Mouse (Mus musculus): ENCODE results near the gene Nfkbid. TPM values are rescaled to one million over a fixed set of nuclear protein-coding genes. Genes with fewer than 3 reads are reported as not detected.

Nfkbid gene
- polyA plus RNA-seq, 1 experiment, result 10.0 TPM

GRCm38 (mm10) chr7:30422560-30422959 lies 1.0 kb downstream of the Nfkbid start:
- H3K4me1 ChIP-seq, result peaks cover 76% of the 10 kb centered on the region
- H3K9me3 ChIP-seq, result no peaks in the 10 kb centered on the region
- H3K27me3 ChIP-seq (replicated peaks), result no peaks in the 10 kb centered on the region
- H3K4me3 ChIP-seq (replicated peaks), result peak overlapping the region; percentile 94
- H3K36me3 ChIP-seq (replicated peaks; ENCODE audit: low read length), result peaks cover 44% of the 10 kb centered on the region
- no peak for TF ChIP-seq FLI1 (IDR thresholded peaks at IDR 0.05; ENCODE audit: low read length)
- no peak for TF ChIP-seq GATA1 (IDR thresholded peaks at IDR 0.05; ENCODE audit: borderline replicate concordance, low read length)

DNA sequence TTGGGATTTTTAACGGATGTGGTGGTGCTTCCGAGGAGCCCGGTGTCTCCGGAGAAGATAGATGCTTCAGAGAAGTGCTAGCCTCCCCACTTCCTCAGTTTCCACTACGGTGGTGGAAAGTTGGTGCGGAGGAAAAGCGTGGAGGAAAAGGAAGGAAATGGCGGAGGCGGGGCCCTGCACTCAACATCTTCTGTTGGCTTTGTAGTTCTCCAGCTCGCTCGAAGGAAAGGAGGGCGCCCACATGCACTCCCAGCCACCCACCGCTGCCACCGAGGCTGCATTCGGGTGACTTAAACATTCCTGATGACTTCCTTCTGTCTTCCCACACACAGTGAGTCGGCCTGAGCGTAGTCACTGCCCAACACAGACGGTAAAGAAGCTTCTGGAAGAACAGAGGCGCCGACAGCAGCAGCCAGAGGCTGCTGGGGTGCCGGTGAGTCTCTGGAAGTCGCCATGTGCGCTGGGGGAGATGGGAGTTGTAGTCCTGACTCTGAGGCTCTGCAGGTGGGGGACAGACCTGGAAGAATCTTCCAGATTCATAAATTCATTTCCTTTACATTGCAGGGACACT lies 1.6 kb downstream of the Nfkbid start:
- Histone ChIP-seq H3K4me3 (replicated peaks) (peak overlapping the region; percentile 94), H3K9me3 (no peaks in the 10 kb centered on the region), H3K36me3 (replicated peaks; ENCODE audit: low read length) (peaks cover 50% of the 10 kb centered on the region), H3K27me3 (replicated peaks) (no peaks in the 10 kb centered on the region), H3K4me1 (peaks cover 70% of the 10 kb centered on the region)
- TF ChIP-seq GATA1 (IDR thresholded peaks at IDR 0.05; ENCODE audit: borderline replicate concordance, low read length), result no peak
- no peak for TF ChIP-seq FLI1 (IDR thresholded peaks at IDR 0.05; ENCODE audit: low read length)

DNA sequence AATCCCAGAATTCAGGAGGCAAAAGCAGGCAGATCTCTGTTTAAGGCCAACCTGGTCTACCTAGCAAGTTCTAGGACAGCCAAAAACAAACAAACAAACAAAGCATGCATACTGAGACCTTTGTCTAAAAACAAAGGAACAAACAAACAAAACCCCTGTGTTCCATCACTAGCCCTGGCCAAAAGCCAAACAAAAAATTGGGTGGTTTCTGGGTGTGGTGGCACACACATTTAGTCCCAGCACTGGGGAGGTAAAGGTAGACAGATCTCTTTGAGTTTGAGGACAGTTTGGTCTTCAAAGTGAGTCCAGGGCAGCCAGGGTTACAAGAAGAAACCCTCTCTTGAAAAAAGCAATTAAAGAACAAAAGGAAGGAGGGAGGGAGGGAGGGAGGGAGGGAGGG lies 7.8 kb downstream of the Nfkbid start:
- Histone ChIP-seq H3K36me3 (replicated peaks; ENCODE audit: low read length) (peaks cover 48% of the 10 kb centered on the region), H3K27me3 (replicated peaks) (peaks cover 6% of the 10 kb centered on the region), H3K9me3 (no peaks in the 10 kb centered on the region), H3K4me1 (peaks cover 56% of the 10 kb centered on the region), H3K4me3 (replicated peaks) (no peak overlapping the region)
- no peak for TF ChIP-seq GATA1 (IDR thresholded peaks at IDR 0.05; ENCODE audit: borderline replicate concordance, low read length)
- TF ChIP-seq FLI1 (IDR thresholded peaks at IDR 0.05; ENCODE audit: low read length), result no peak

- no peak overlapping the region for H3K4me3 ChIP-seq (replicated peaks)
- H3K9me3 ChIP-seq, result no peaks in the 10 kb centered on the region
- H3K36me3 ChIP-seq (replicated peaks; ENCODE audit: low read length), result peaks cover 40% of the 10 kb centered on the region
- peaks cover 11% of the 10 kb centered on the region for H3K27me3 ChIP-seq (replicated peaks)
- H3K4me1 ChIP-seq, result peaks cover 56% of the 10 kb centered on the region
- no peak for TF ChIP-seq FLI1 (IDR thresholded peaks at IDR 0.05; ENCODE audit: low read length)
- no peak for TF ChIP-seq GATA1 (IDR thresholded peaks at IDR 0.05; ENCODE audit: borderline replicate concordance, low read length)
Observed at GRCm38 (mm10) chr7:30430191-30430590, 8.7 kb downstream of the Nfkbid start.

DNA sequence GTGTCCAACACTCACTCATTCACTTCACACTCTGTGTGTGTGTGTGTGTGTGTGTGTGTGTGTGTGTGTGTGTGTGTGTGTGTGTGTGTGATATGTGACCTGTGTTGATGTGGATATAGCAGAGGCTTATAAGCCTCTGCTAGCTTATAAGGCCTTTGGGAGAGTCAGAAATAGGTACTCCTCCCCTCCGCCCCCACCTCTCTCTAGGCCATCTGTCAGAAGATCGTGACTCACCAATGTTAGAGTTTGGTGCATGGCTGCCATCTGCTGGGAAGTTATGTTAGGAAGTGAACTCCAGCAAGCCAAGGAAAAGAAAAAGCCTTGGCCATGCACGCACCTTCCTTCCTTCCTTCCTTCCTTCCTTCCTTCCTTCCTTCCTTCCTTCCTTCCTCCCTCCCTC lies 10.3 kb downstream of the Nfkbid start:
- H3K36me3 ChIP-seq (replicated peaks; ENCODE audit: low read length), result peaks cover 25% of the 10 kb centered on the region
- no peaks in the 10 kb centered on the region for H3K9me3 ChIP-seq
- peaks cover 27% of the 10 kb centered on the region for H3K27me3 ChIP-seq (replicated peaks)
- TF ChIP-seq FLI1 (IDR thresholded peaks at IDR 0.05; ENCODE audit: low read length), result no peak
- no peak for TF ChIP-seq GATA1 (IDR thresholded peaks at IDR 0.05; ENCODE audit: borderline replicate concordance, low read length)
- H3K4me1 ChIP-seq, result peaks cover 53% of the 10 kb centered on the region
- no peak overlapping the region for H3K4me3 ChIP-seq (replicated peaks)

DNA sequence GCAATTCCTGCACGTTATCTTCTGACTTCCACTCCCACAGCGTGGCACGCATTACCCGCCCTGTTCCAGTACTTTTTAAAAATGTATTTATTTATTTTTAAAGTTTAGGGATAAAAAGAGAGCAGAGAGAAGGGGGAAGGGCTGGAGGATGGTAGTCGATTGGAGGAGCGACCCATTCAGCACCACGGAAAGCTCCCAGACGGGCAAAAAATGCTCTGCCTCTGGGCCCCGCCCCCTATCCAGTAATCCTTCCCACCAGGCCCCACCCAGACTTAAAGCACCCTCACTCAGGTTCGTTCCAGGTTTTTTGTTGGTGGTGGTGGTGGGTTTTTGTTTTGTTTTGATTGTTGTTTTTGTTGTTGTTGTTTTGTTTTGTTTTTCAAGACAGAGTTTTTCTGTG lies 12.7 kb downstream of the Nfkbid start:
- H3K9me3 ChIP-seq, result no peaks in the 10 kb centered on the region
- peaks cover 43% of the 10 kb centered on the region for H3K27me3 ChIP-seq (replicated peaks)
- H3K4me1 ChIP-seq, result peaks cover 45% of the 10 kb centered on the region
- H3K36me3 ChIP-seq (replicated peaks; ENCODE audit: low read length), result peaks cover under 1% of the 10 kb centered on the region
- TF ChIP-seq FLI1 (IDR thresholded peaks at IDR 0.05; ENCODE audit: low read length), result no peak
- no peak for TF ChIP-seq GATA1 (IDR thresholded peaks at IDR 0.05; ENCODE audit: borderline replicate concordance, low read length)
- H3K4me3 ChIP-seq (replicated peaks), result no peak overlapping the region

DNA sequence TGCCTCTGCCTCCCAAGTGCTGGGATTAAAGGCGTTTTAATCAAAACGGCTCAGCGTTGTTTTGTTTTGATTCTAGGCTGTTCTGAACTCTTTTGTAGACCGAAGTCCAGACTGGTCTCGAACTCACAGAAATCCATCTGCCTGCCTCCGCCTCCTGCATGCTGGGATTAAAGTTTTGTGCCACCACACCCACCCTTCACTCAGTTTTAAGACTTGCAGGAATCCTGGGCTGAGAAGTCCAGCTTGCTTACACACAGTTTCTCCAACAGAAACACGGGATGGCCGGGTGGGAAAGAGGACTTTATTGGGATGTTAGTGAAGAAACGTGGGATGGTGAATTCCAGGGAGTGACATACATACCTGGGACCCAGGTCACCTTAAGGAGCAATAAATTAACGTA lies 13.2 kb downstream of the Nfkbid start:
- peaks cover 42% of the 10 kb centered on the region for H3K4me1 ChIP-seq
- H3K27me3 ChIP-seq (replicated peaks), result peaks cover 45% of the 10 kb centered on the region
- H3K9me3 ChIP-seq, result no peaks in the 10 kb centered on the region
- no peak overlapping the region for H3K4me3 ChIP-seq (replicated peaks)
- no peak for TF ChIP-seq GATA1 (IDR thresholded peaks at IDR 0.05; ENCODE audit: borderline replicate concordance, low read length)
- TF ChIP-seq FLI1 (IDR thresholded peaks at IDR 0.05; ENCODE audit: low read length), result no peak
- H3K36me3 ChIP-seq (replicated peaks; ENCODE audit: low read length), result no peaks in the 10 kb centered on the region

GRCm38 (mm10) chr7:30435156-30435555 lies 13.6 kb downstream of the Nfkbid start:
- no peak overlapping the region for H3K4me3 ChIP-seq (replicated peaks)
- peaks cover 50% of the 10 kb centered on the region for H3K27me3 ChIP-seq (replicated peaks)
- H3K9me3 ChIP-seq, result no peaks in the 10 kb centered on the region
- no peak for TF ChIP-seq FLI1 (IDR thresholded peaks at IDR 0.05; ENCODE audit: low read length)
- no peak for TF ChIP-seq GATA1 (IDR thresholded peaks at IDR 0.05; ENCODE audit: borderline replicate concordance, low read length)
- H3K4me1 ChIP-seq, result peaks cover 37% of the 10 kb centered on the region
- H3K36me3 ChIP-seq (replicated peaks; ENCODE audit: low read length), result no peaks in the 10 kb centered on the region

- TF ChIP-seq FLI1 (IDR thresholded peaks at IDR 0.05; ENCODE audit: low read length), result no peak
- no peak for TF ChIP-seq GATA1 (IDR thresholded peaks at IDR 0.05; ENCODE audit: borderline replicate concordance, low read length)
- Histone ChIP-seq H3K36me3 (replicated peaks; ENCODE audit: low read length) (no peaks in the 10 kb centered on the region), H3K9me3 (no peaks in the 10 kb centered on the region), H3K4me1 (peaks cover 20% of the 10 kb centered on the region), H3K27me3 (replicated peaks) (peaks cover 63% of the 10 kb centered on the region), H3K4me3 (replicated peaks) (peak overlapping the region; percentile 3)
Observed at GRCm38 (mm10) chr7:30436879-30437278, 15.3 kb downstream of the Nfkbid start.

DNA sequence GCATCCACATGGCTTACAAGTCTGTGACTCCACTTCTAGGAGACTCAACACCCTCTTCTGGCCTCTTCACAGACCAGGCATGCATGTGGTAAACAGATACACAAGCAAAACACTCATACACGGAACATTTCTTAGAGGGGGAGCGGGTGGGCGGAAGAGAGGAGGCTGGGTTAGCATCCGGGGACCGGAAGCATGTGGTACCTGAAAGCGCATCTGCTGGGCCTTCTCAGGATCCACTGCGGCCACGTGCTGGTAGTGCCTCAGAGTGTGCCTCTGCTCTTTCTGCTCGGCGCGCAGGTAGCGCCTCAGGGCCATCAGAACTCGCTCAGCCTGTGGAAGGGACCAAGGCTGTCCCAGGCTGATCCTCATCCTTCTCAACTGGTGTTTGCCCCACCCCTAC lies 18.2 kb downstream of the Nfkbid start:
- Histone ChIP-seq H3K27me3 (replicated peaks) (peaks cover 84% of the 10 kb centered on the region), H3K9me3 (no peaks in the 10 kb centered on the region), H3K4me3 (replicated peaks) (no peak overlapping the region), H3K4me1 (peaks cover 17% of the 10 kb centered on the region), H3K36me3 (replicated peaks; ENCODE audit: low read length) (no peaks in the 10 kb centered on the region)
- TF ChIP-seq FLI1 (IDR thresholded peaks at IDR 0.05; ENCODE audit: low read length) (no peak), GATA1 (IDR thresholded peaks at IDR 0.05; ENCODE audit: borderline replicate concordance, low read length) (no peak)

GRCm38 (mm10) chr7:30440697-30441096 lies 19.2 kb downstream of the Nfkbid start:
- Histone ChIP-seq H3K9me3 (no peaks in the 10 kb centered on the region), H3K36me3 (replicated peaks; ENCODE audit: low read length) (no peaks in the 10 kb centered on the region), H3K27me3 (replicated peaks) (peaks cover 85% of the 10 kb centered on the region), H3K4me1 (peaks cover 23% of the 10 kb centered on the region), H3K4me3 (replicated peaks) (no peak overlapping the region)
- no peak for TF ChIP-seq FLI1 (IDR thresholded peaks at IDR 0.05; ENCODE audit: low read length)
- TF ChIP-seq GATA1 (IDR thresholded peaks at IDR 0.05; ENCODE audit: borderline replicate concordance, low read length), result no peak

Measured in megakaryocyte, embryonic 14.5 days (primary cell).